7 mouse cellular contexts compared by ENCODE assay signal in genomic region chr2:68863561-68863960, GRCm38 (mm10). TPM values are rescaled to one million over a fixed set of nuclear protein-coding genes. Genes with fewer than 3 reads are reported as not detected.
DNase-seq lines count a peak whose midpoint lies in the region; ATAC-seq and TF ChIP-seq lines count a peak whose summit lies in the region.

No protein-coding gene starts in this region.

- peak overlapping the region; percentile 97 for H3K4me3 ChIP-seq in layer of hippocampus, adult 2 months
- peak overlapping the region; percentile 63 for H3K4me3 ChIP-seq in forebrain, embryonic 10.5 days
- H3K4me3 ChIP-seq in intestine, postnatal 0 days (ENCODE audit: low read depth, low read length): peak overlapping the region; percentile 87
- peak overlapping the region; percentile 92 for H3K4me3 ChIP-seq in neural tube, embryonic 14.5 days (ENCODE audit: low read depth, low read length)

- no peaks in the 10 kb centered on the region for H3K36me3 ChIP-seq in forebrain, embryonic 10.5 days (replicated peaks)
- H3K36me3 ChIP-seq in intestine, postnatal 0 days (ENCODE audit: control insufficient read depth, insufficient read depth): no peaks in the 10 kb centered on the region
- H3K36me3 ChIP-seq in neural tube, embryonic 14.5 days (ENCODE audit: control insufficient read depth, insufficient read depth, low read length): no peaks in the 10 kb centered on the region

- H3K27me3 ChIP-seq in forebrain, embryonic 10.5 days (ENCODE audit: poor library complexity, severe bottlenecking): peaks cover 18% of the 10 kb centered on the region
- no peaks in the 10 kb centered on the region for H3K27me3 ChIP-seq in intestine, postnatal 0 days (replicated peaks; ENCODE audit: control insufficient read depth, insufficient read depth, low read length)
- H3K27me3 ChIP-seq in neural tube, embryonic 14.5 days (ENCODE audit: control insufficient read depth, insufficient read depth, low read length): no peaks in the 10 kb centered on the region

- TF ChIP-seq CTCF in layer of hippocampus, adult 2 months (conservative IDR thresholded peaks at IDR 0.05): no peak
- TF ChIP-seq CTCF in intestine, postnatal 0 days (IDR thresholded peaks at IDR 0.05; ENCODE audit: low read depth): no peak

- DNase-seq in layer of hippocampus, adult 2 months (ENCODE audit: low spot score in 2 of 2): no peak
- DNase-seq in layer of hippocampus, adult 18-20 months (ENCODE audit: low spot score in 2 of 2): no peak
- DNase-seq in forebrain, embryonic 10.5 days (ENCODE audit: extremely low spot score, low spot score): no peak
- DNase-seq in right cerebral cortex, postnatal 36 days (ENCODE audit: low spot score in 2 of 2): no peak
- no peak for DNase-seq in adrenal gland, postnatal 36 days

- WGBS in forebrain, embryonic 10.5 days: 76% methylated on average over 6 of the region's 6 CpGs
- 12% methylated on average over 6 of the region's 6 CpGs for WGBS in intestine, postnatal 0 days
- 9% methylated on average over 6 of the region's 6 CpGs for WGBS in neural tube, embryonic 14.5 days

- no peak overlapping the region; the same call in 1 of the 2 replicates for H3K27ac ChIP-seq in layer of hippocampus, adult 2 months
- H3K27ac ChIP-seq in forebrain, embryonic 10.5 days: no peak overlapping the region
- no peak overlapping the region for H3K27ac ChIP-seq in intestine, postnatal 0 days (ENCODE audit: low read depth, low read length)
- no peak overlapping the region; the same call in 1 of the 2 replicates for H3K27ac ChIP-seq in neural tube, embryonic 14.5 days (ENCODE audit: low read depth, low read length)

- ATAC-seq in intestine, postnatal 0 days: no peak
- ATAC-seq in neural tube, embryonic 14.5 days (ENCODE audit: low read depth): no peak

- H3K4me1 ChIP-seq in forebrain, embryonic 10.5 days: peaks cover 33% of the 10 kb centered on the region
- 0 out of 2 replicates have a peak, but pooled peaks cover 4% of the 10 kb centered on the region for H3K4me1 ChIP-seq in intestine, postnatal 0 days (replicated peaks; ENCODE audit: control insufficient read depth, insufficient read depth, low read length)
- peaks cover 12% of the 10 kb centered on the region; the same call in 1 of the 2 replicates for H3K4me1 ChIP-seq in neural tube, embryonic 14.5 days (ENCODE audit: control insufficient read depth, insufficient read depth, low read length)

- H3K9me3 ChIP-seq in forebrain, embryonic 10.5 days: no peaks in the 10 kb centered on the region
- no peaks in the 10 kb centered on the region for H3K9me3 ChIP-seq in intestine, postnatal 0 days (ENCODE audit: control insufficient read depth)
- H3K9me3 ChIP-seq in neural tube, embryonic 14.5 days (ENCODE audit: control insufficient read depth, low read length): no peaks in the 10 kb centered on the region

- H3K4me2 ChIP-seq in intestine, postnatal 0 days (replicated peaks; ENCODE audit: low read depth): peak overlapping the region; percentile 87
- H3K4me2 ChIP-seq in neural tube, embryonic 14.5 days (ENCODE audit: low read depth, low read length): peak overlapping the region; percentile 76

- H3K9ac ChIP-seq in intestine, postnatal 0 days (ENCODE audit: low read depth, low read length): no peak overlapping the region
- H3K9ac ChIP-seq in neural tube, embryonic 14.5 days (replicated peaks; ENCODE audit: low read depth, low read length): peak overlapping the region; percentile 92

RNA-seq across cellular contexts. Expression of gene Cers6, which starts 2.3 kb away (rescaled TPM):
- 10 to 100 TPM; 92.2 to 97.2 TPM for total RNA-seq in layer of hippocampus, adult 2 months (2021)
- total RNA-seq in layer of hippocampus, adult 18-20 months (2021): 10 to 100 TPM; 91.3 to 95.4 TPM
- polyA plus RNA-seq in forebrain, embryonic 10.5 days (2016; fragmentation: Nextera tagmentation; extraction: Ambion mirVana): 22.4 and 24.1 TPM in 2 replicates
- 21.5 and 21.8 TPM in 2 replicates for polyA plus RNA-seq in intestine, postnatal 0 days (2015; fragmentation: Nextera tagmentation; extraction: Ambion mirVana)
- polyA plus RNA-seq in neural tube, embryonic 14.5 days (2014; fragmentation: Nextera tagmentation; extraction: Ambion mirVana): 77.6 and 82.3 TPM in 2 replicates
- 1 to 10 TPM; 4.3 to 8.4 TPM for total RNA-seq in adrenal gland, postnatal 36 days (2021)

Comparison
In these comparisons a context has a peak if more than half of its experiments do, and no peak if none do; other contexts are left out.
1. RNA of gene Cers6, which starts 2.3 kb away (total RNA-seq): 92.2 to 97.2 TPM in layer of hippocampus, adult 2 months and 91.3 to 95.4 TPM in layer of hippocampus, adult 18-20 months; 4.3 to 8.4 TPM in adrenal gland, postnatal 36 days; every median in the first group is over 4 times any median in the second.
2. Peak in every context shown above with its lines, with median percentiles within 50 percentile points of each other: H3K4me3 ChIP-seq.